Mouse (Mus musculus) CH12.LX (cell line): Measurements from ENCODE around the gene Hlcs. TPM values are rescaled to one million over a fixed set of nuclear protein-coding genes. Genes with fewer than 3 reads are reported as not detected.

ENCODE experiments used
- DNase-seq: peaks from one replicate; pipeline ENCODE4 v3.0.0-alpha.2; 2013; ENCODE audit errors: extremely low read depth
- H3K27ac ChIP-seq: 2 replicates; pipeline ENCODE4 v1.5.1; 2012; ENCODE audit warnings: low read depth, mild to moderate bottlenecking, control low read depth, moderate library complexity; ENCODE audit not compliant: insufficient read depth
- H3K27me3 ChIP-seq: replicated peaks from 2 replicates; pipeline ENCODE3; 2012; ENCODE audit warnings: inconsistent platforms
- H3K36me3 ChIP-seq, 2 experiments: replicated peaks in 1 of 2; 2 replicates each; pipeline versions ENCODE3 to v1.6.1; 2012; ENCODE audit warnings: inconsistent platforms in 1 of 2, low read length in 1 of 2, mild to moderate bottlenecking in 1 of 2, mixed read lengths in 1 of 2, moderate library complexity in 1 of 2; ENCODE audit not compliant: control insufficient read depth in 1 of 2, insufficient read depth in 1 of 2
- H3K4me1 ChIP-seq, 2 experiments: 2 replicates each; pipeline ENCODE4 v1.6.1; 2012; ENCODE audit warnings: inconsistent platforms in 1 of 2, moderate library complexity in 1 of 2; ENCODE audit not compliant: insufficient read depth in 2 of 2, control insufficient read depth in 1 of 2
- H3K4me2 ChIP-seq: 2 replicates; pipeline ENCODE4 v1.6.1; 2012; ENCODE audit warnings: low read depth, mild to moderate bottlenecking, control low read depth; ENCODE audit not compliant: poor library complexity, insufficient read depth, severe bottlenecking
- H3K4me3 ChIP-seq, 3 experiments: fragments of 150-350 bp in 1 of 3; sonication (generic) in 1 of 3; replicated peaks in 1 of 3; 2 replicates each; pipeline versions ENCODE3 to v1.5.1; 2011 to 2012; ENCODE audit warnings: low read depth in 2 of 3, low read length in 2 of 3, mild to moderate bottlenecking in 2 of 3, moderate library complexity in 2 of 3, control low read depth in 1 of 3, improper control_type of control experiment in 1 of 3, inconsistent platforms in 1 of 3, mixed read lengths in 1 of 3; ENCODE audit not compliant: poor library complexity in 1 of 3
- H3K79me2 ChIP-seq: replicated peaks from 2 replicates; pipeline ENCODE4 v1.6.1; 2012; ENCODE audit warnings: mild to moderate bottlenecking, moderate library complexity; ENCODE audit not compliant: control insufficient read depth, poor library complexity, insufficient read depth, severe bottlenecking; ENCODE audit errors: extremely low read depth
- H3K9ac ChIP-seq: 2 replicates; pipeline ENCODE4 v1.6.1; 2012; ENCODE audit warnings: low read depth, mild to moderate bottlenecking, control low read depth, moderate library complexity; ENCODE audit not compliant: insufficient read depth
- H3K9me3 ChIP-seq: replicated peaks from 2 replicates; pipeline ENCODE3; 2012; ENCODE audit warnings: low read length, inconsistent platforms, mixed read lengths
- CHD1 ChIP-seq: IDR thresholded peaks from 2 replicates; pipeline ENCODE4 v1.6.1; 2012; ENCODE audit warnings: low read depth, low read length, improper control_type of control experiment, inconsistent platforms
- CTCF ChIP-seq, 2 experiments: IDR thresholded peaks in 1 of 2; conservative IDR thresholded peaks in 1 of 2; 2 replicates each; pipeline ENCODE4 v1.5.1; 2011 to 2012; ENCODE audit warnings: low read depth in 2 of 2, low read length in 2 of 2, improper control_type of control experiment in 1 of 2, inconsistent platforms in 1 of 2, mild to moderate bottlenecking in 1 of 2, moderate library complexity in 1 of 2
- E2F4 ChIP-seq: IDR thresholded peaks from 2 replicates; pipeline ENCODE4 v1.6.1; 2011; ENCODE audit warnings: low read depth, low read length, improper control_type of control experiment; ENCODE audit not compliant: insufficient replicate concordance
- ELF1 ChIP-seq: IDR thresholded peaks from 2 replicates; pipeline ENCODE4 v1.6.1; 2014; ENCODE audit warnings: low read depth, mild to moderate bottlenecking, inconsistent platforms, low read length, improper control_type of control experiment
- ETS1 ChIP-seq: conservative IDR thresholded peaks from 2 replicates; pipeline ENCODE4 v1.6.1; 2012; ENCODE audit warnings: low read depth, mild to moderate bottlenecking, inconsistent platforms, low read length, improper control_type of control experiment, moderate library complexity
- HCFC1 ChIP-seq: IDR thresholded peaks from 2 replicates; pipeline ENCODE4 v1.6.1; 2012; ENCODE audit warnings: low read depth, mild to moderate bottlenecking, inconsistent platforms, low read length, improper control_type of control experiment
- IRF4 ChIP-seq: IDR thresholded peaks from 2 replicates; pipeline ENCODE4 v1.6.1; 2014; ENCODE audit warnings: low read depth, mild to moderate bottlenecking, inconsistent platforms, low read length, improper control_type of control experiment
- JUND ChIP-seq: conservative IDR thresholded peaks from 2 replicates; pipeline ENCODE4 v1.6.1; 2011; ENCODE audit warnings: low read depth, low read length, improper control_type of control experiment
- MAX ChIP-seq: IDR thresholded peaks from 2 replicates; pipeline ENCODE4 v1.6.1; 2011; ENCODE audit warnings: low read length, improper control_type of control experiment
- MAZ ChIP-seq: IDR thresholded peaks from 2 replicates; pipeline ENCODE4 v1.6.1; 2012; ENCODE audit warnings: low read depth, mild to moderate bottlenecking, inconsistent platforms, low read length, improper control_type of control experiment, moderate library complexity
- MYC ChIP-seq: IDR thresholded peaks from 2 replicates; pipeline ENCODE4 v1.6.1; 2011; ENCODE audit warnings: low read depth, mild to moderate bottlenecking, improper control_type of control experiment, low read length
- RAD21 ChIP-seq: IDR thresholded peaks from 2 replicates; pipeline ENCODE4 v1.6.1; 2011; ENCODE audit warnings: low read depth, mild to moderate bottlenecking, low read length, improper control_type of control experiment, moderate library complexity
- SIN3A ChIP-seq: IDR thresholded peaks from 2 replicates; pipeline ENCODE4 v1.6.1; 2012; ENCODE audit warnings: low read length, improper control_type of control experiment, inconsistent platforms
- SMC3 ChIP-seq: IDR thresholded peaks from 2 replicates; pipeline ENCODE4 v1.6.1; 2011; ENCODE audit warnings: low read depth, low read length, improper control_type of control experiment
- TCF12 ChIP-seq: IDR thresholded peaks from 2 replicates; pipeline ENCODE4 v1.6.1; 2014; ENCODE audit warnings: low read depth, mild to moderate bottlenecking, inconsistent platforms, low read length, improper control_type of control experiment
- ZKSCAN1 ChIP-seq: IDR thresholded peaks from 2 replicates; pipeline ENCODE4 v1.6.1; 2012; ENCODE audit warnings: low read depth, inconsistent platforms, low read length, improper control_type of control experiment, borderline replicate concordance
- ZMIZ1 ChIP-seq: IDR thresholded peaks from 2 replicates; pipeline ENCODE4 v1.6.1; 2012; ENCODE audit warnings: low read depth, mild to moderate bottlenecking, inconsistent platforms, low read length, improper control_type of control experiment
- ZNF384 ChIP-seq: IDR thresholded peaks from 2 replicates; pipeline ENCODE4 v1.6.1; 2012; ENCODE audit warnings: low read depth, low read length, improper control_type of control experiment, inconsistent platforms
- dilution Hi-C: fragments of 300-500 bp; cut with MboI; formaldehyde crosslinking; loops from 2 replicates; pipeline ENCODE4 v1.14.3; 2020; ENCODE audit warnings: low sequenced_read_pairs; ENCODE audit not compliant: extremely low pct_unique_long_range_greater_than_20kb, extremely low pct_ligation_motif_present
- in situ Hi-C: fragments of 300-500 bp; cut with MboI; formaldehyde crosslinking; loops from 3 replicates; pipeline ENCODE4 v1.14.3; 2019; ENCODE audit warnings: low sequenced_read_pairs, low pct_ligation_motif_present, low pct_unique_long_range_greater_than_20kb, mixed read lengths
- polyA plus RNA-seq: library from polyadenylated mRNA; unstranded; fragments of >175 nt; gene quantifications from 2 replicates; pipeline ENCODE4 v1.2.1, GENCODE M21; 2012; ENCODE audit warnings: low read depth; ENCODE audit not compliant: insufficient read length
- total RNA-seq, 2 experiments: library from RNA; depleted of rRNA; stranded (reverse); fragments of 300-350 nt in 1 of 2; fragments of >200 nt in 1 of 2; gene quantifications; 2 replicates each; pipeline ENCODE4 v1.2.3; 2012 to 2014

Gene Hlcs
- total and polyA plus RNA-seq, 3 experiments, result 5.3 to 12.5 (median 9.4) TPM

GRCm38 (mm10) chr16:94081596-94081995 lies 231.8 kb downstream of the Hlcs start:
- no peaks in the 10 kb centered on the region for H3K36me3 ChIP-seq
- no peak overlapping the region for H3K9ac ChIP-seq
- H3K4me3 ChIP-seq, result no peak overlapping the region
- in situ Hi-C loops (no loop called here), dilution Hi-C loops (no loop called here)
- peaks cover 30% of the 10 kb centered on the region for H3K9me3 ChIP-seq
- H3K4me1 ChIP-seq, result peaks cover 0 to 6% of the 10 kb centered on the region in 2 experiments; a peak in 2 of 4 replicates
- TF ChIP-seq MYC, result no peak
- no peak for TF ChIP-seq JUND
- no peak for TF ChIP-seq E2F4
- no peak for TF ChIP-seq ETS1
- TF ChIP-seq SMC3, result no peak
- no peak for TF ChIP-seq SIN3A
- no peak for TF ChIP-seq HCFC1
- no peak for DNase-seq
- no peak overlapping the region for H3K4me2 ChIP-seq
- H3K27ac ChIP-seq, result no peak overlapping the region
- no peaks in the 10 kb centered on the region for H3K27me3 ChIP-seq
- H3K79me2 ChIP-seq, result no peaks in the 10 kb centered on the region

DNA sequence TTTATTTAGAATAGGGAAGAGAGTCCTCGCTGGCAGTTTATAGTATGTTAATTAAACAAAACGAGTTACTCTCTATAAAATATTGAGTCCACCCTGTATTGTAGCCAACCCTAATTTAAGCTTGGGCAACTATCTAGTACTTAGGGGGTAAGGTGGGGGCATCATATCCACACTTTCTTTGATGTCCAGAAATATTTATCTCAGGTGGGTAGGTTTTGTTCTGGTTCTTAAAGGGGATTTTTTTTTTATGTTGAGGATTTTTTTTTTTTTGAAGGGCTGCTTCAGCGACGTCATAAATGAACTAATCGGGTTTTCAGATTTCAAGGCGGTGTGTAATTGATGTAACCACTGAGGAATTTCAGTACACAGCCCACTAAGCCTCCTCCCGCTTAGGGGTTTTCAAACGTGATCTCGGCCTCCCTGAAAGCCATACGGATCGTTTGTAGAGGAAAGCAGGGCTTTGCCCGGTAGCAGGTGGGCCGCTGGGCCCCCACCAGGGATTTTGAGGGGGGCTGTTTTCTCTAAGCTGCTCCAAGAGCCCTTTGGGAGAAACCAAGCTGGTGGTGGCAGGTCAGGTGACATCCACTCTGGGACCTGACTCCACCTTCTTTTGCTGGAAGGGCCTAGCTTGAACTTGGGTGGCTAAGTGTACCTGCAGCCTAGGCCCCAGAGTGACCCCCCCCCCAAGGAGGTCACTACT lies 233.4 kb downstream of the Hlcs start:
- no peak overlapping the region for H3K9ac ChIP-seq
- H3K79me2 ChIP-seq, result no peaks in the 10 kb centered on the region
- H3K4me2 ChIP-seq, result no peak overlapping the region
- no peak for DNase-seq
- no peaks in the 10 kb centered on the region for H3K27me3 ChIP-seq
- H3K4me3 ChIP-seq, result no peak overlapping the region
- H3K9me3 ChIP-seq, result peaks cover 18% of the 10 kb centered on the region
- no peaks in the 10 kb centered on the region for H3K36me3 ChIP-seq
- no peak for TF ChIP-seq ETS1
- no peak for TF ChIP-seq ZNF384
- no peak for TF ChIP-seq ZKSCAN1
- TF ChIP-seq IRF4, result no peak
- no peak for TF ChIP-seq ZMIZ1
- TF ChIP-seq TCF12, result no peak
- TF ChIP-seq CTCF (conservative IDR thresholded peaks at IDR 0.05 in 1 of 2, IDR thresholded peaks at IDR 0.05 in 1 of 2; ENCODE audit: low read depth in 2 of 2, low read length in 2 of 2), result no peak
- TF ChIP-seq JUND, result no peak
- TF ChIP-seq ELF1, result no peak
- TF ChIP-seq RAD21, result no peak
- TF ChIP-seq MAX, result no peak
- TF ChIP-seq CHD1, result no peak
- no peak for TF ChIP-seq MAZ
- dilution Hi-C loops, result no loop called here
- in situ Hi-C loops, result loop anchor here (5.0 kb wide), 1 partner anchor 32 kb away; no protein-coding TSS in a partner anchor
- H3K4me1 ChIP-seq, result peaks cover 0 to 6% of the 10 kb centered on the region in 2 experiments; a peak in 2 of 4 replicates
- H3K27ac ChIP-seq, result no peak overlapping the region
